Mouse (Mus musculus): ENCODE measurements at regions not wholly inside any gene's neighbourhood (a gene's known extent, or its start where the extent isn't known, plus 50 kb on each side); places are given as distances from the start of the nearest gene placed in this dataset.

DNA sequence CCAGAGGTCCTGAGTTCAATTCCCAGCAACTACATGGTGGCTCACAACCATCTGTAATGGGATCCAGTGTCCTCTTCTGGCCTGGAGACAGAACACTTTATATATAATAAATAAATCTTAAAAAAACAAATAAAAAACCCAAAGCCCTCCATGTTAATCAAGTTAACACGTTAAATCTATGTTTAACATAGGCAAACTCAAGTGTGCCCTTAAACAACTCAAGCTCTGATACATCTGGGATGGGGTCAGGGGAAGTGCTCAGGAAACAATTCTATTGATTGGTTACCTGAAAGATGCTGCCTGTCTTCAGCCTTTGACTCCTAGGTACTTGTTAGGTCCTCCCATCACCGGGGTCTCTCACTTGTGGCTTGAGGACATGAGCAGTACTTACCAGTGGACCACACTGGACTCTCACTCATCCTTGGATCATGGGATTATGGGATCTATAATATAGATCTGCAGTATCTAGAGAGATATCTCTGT lies 89.1 kb upstream of the Cpm start:
- 74% methylated on average over 2 of the region's 2 CpGs for WGBS (ENCODE audit: insufficient replicate concordance)
- H3K9ac ChIP-seq (replicated peaks) = no peak overlapping the region

DNA sequence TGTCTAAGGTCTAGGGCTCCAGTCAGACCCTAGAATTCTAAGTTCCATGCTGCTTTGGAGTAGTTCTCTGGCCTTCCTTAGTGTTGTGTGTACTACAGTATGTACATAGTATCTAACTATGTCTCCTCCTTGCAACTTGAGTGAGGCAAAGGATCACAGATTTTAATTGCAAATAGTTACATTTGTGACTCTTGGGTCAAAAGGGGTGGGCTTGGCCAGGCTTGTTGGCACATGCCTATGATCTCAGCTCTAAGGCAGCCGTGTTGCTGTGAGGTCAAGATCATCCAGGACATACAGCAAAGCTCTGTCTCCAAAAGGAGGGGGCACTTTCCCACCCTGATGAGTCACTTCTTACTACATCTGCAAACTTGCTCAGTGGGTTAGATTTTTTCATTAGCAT lies 89.8 kb upstream of the Cpm start:
- TF ChIP-seq CTCF (IDR thresholded peaks at IDR 0.05; ENCODE audit: low read depth) = no peak
- no peak for TF ChIP-seq EP300 (IDR thresholded peaks at IDR 0.05; ENCODE audit: low read depth)
- Histone ChIP-seq H3K4me1 (ENCODE audit: insufficient read depth) (no peaks in the 10 kb centered on the region), H3K27me3 (ENCODE audit: insufficient read depth, low read length) (no peaks in the 10 kb centered on the region), H3K4me3 (ENCODE audit: low read depth, low read length) (no peak overlapping the region), H3K9me3 (ENCODE audit: low read length) (no peaks in the 10 kb centered on the region), H3K27ac (ENCODE audit: low read depth) (no peak overlapping the region), H3K9ac (replicated peaks) (no peak overlapping the region), H3K36me3 (replicated peaks; ENCODE audit: insufficient read depth, low read length) (no peaks in the 10 kb centered on the region), H3K4me2 (ENCODE audit: low read depth, low read length) (no peak overlapping the region)
- ATAC-seq (no peak), DNase-seq (no peak)
- 75% methylated on average over 1 of the region's 1 CpGs for WGBS (ENCODE audit: insufficient replicate concordance)

More for the DNA sequence above, 89.1 kb upstream of the Cpm start:
- DNase-seq (no peak), ATAC-seq (no peak)
- Histone ChIP-seq H3K36me3 (replicated peaks; ENCODE audit: insufficient read depth, low read length) (no peaks in the 10 kb centered on the region), H3K4me1 (ENCODE audit: insufficient read depth) (no peaks in the 10 kb centered on the region), H3K27ac (ENCODE audit: low read depth) (no peak overlapping the region), H3K4me3 (ENCODE audit: low read depth, low read length) (no peak overlapping the region), H3K27me3 (ENCODE audit: insufficient read depth, low read length) (no peaks in the 10 kb centered on the region), H3K9me3 (ENCODE audit: low read length) (no peaks in the 10 kb centered on the region), H3K4me2 (ENCODE audit: low read depth, low read length) (no peak overlapping the region)
- TF ChIP-seq EP300 (IDR thresholded peaks at IDR 0.05; ENCODE audit: low read depth) (no peak), CTCF (IDR thresholded peaks at IDR 0.05; ENCODE audit: low read depth) (no peak)

DNA sequence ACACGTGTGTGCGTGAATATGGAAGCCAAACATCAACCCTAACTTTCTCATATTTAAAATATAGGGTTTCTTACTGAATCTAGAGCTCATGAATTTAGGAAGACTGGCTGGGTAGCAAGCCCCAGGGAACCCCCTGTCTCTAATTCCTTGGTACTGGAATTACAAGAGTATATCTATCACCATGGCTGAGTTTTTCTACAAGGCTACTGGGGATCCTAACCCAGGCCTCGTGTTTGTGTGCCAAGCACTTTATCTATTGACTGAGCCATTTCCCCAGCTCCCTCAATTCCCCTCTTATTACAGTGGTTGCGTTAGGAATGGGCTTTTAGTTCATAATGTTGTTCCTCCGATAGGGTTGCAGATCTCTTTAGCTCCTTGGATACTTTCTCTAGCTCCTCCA lies 90.6 kb upstream of the Cpm start:
- TF ChIP-seq EP300 (IDR thresholded peaks at IDR 0.05; ENCODE audit: low read depth) (no peak), CTCF (IDR thresholded peaks at IDR 0.05; ENCODE audit: low read depth) (no peak)
- Histone ChIP-seq H3K9me3 (ENCODE audit: low read length) (no peaks in the 10 kb centered on the region), H3K4me3 (ENCODE audit: low read depth, low read length) (no peak overlapping the region), H3K4me2 (ENCODE audit: low read depth, low read length) (no peak overlapping the region), H3K36me3 (replicated peaks; ENCODE audit: insufficient read depth, low read length) (no peaks in the 10 kb centered on the region), H3K4me1 (ENCODE audit: insufficient read depth) (no peaks in the 10 kb centered on the region), H3K27ac (ENCODE audit: low read depth) (no peak overlapping the region), H3K27me3 (ENCODE audit: insufficient read depth, low read length) (no peaks in the 10 kb centered on the region), H3K9ac (replicated peaks) (no peak overlapping the region)
- no peak for DNase-seq
- no peak for ATAC-seq
- WGBS (ENCODE audit: insufficient replicate concordance) = 76% methylated on average over 5 of the region's 5 CpGs

DNA sequence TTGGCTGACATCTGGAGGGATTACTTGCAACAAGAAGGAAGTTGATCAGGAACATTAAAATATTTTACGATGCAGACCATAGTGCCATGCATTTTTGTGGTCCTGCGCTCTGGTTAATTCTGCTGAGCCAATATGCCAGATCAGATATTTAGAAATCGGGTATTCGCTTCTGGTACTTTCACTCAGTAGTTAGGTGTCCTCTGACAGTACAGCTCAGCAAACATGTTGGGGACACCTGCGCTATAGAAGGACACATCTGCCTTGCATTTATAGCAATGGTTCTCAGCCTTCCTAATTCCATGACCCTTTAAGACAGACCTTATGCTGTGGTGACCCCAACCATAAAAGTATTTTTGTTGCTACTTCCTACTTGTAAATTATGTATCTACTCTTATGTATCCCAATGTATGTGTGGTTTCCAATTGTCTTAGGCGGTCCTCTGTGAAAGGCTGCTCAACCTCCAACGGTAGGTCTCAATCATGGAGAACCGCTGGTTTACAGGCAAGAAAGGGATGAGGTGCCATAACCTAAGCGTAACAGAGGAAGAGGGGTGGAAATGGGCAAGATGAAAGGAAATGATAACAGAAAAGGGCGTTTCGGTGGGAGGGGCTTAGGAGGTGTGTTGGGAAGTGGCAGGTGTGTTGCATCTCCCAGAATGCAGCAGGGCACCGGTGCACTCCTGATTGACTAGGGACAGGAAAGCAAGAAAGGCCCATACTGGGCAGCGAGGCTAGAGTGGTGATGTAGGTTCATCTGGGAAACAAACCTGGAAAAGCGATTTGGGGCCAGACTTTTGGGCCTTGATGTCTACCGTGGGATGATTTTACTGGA lies 92.3 kb upstream of the Cpm start:
- Histone ChIP-seq H3K4me1 (ENCODE audit: insufficient read depth) (no peaks in the 10 kb centered on the region), H3K36me3 (replicated peaks; ENCODE audit: insufficient read depth, low read length) (no peaks in the 10 kb centered on the region), H3K27me3 (ENCODE audit: insufficient read depth, low read length) (no peaks in the 10 kb centered on the region), H3K9ac (replicated peaks) (no peak overlapping the region), H3K4me2 (ENCODE audit: low read depth, low read length) (no peak overlapping the region), H3K4me3 (ENCODE audit: low read depth, low read length) (no peak overlapping the region), H3K9me3 (ENCODE audit: low read length) (no peaks in the 10 kb centered on the region), H3K27ac (ENCODE audit: low read depth) (no peak overlapping the region)
- ATAC-seq (no peak), DNase-seq (no peak)
- WGBS (ENCODE audit: insufficient replicate concordance) = 87% methylated on average over 15 of the region's 15 CpGs
- TF ChIP-seq EP300 (IDR thresholded peaks at IDR 0.05; ENCODE audit: low read depth) = no peak
- TF ChIP-seq CTCF (IDR thresholded peaks at IDR 0.05; ENCODE audit: low read depth) = no peak

DNA sequence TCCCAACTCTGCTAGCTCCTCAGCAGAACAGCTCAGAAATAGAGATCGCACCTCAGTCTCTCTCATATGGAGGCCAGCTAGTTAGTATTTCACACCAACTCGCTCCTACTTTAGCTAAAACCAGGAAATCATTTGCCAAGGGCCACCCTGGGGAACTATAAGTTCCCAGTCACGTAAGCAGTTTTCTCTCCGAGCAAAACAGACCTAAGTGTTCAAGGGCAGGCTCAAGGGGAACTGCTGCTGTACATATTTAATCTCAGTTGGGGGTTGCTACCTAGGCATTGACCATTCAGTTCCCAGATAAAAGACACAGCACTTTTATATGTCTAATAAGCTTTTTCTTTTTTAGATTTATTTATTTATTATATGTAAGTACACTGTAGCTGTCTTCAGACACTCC lies 93.5 kb upstream of the Cpm start:
- WGBS (ENCODE audit: insufficient replicate concordance) = 80% methylated on average over 4 of the region's 4 CpGs

DNA sequence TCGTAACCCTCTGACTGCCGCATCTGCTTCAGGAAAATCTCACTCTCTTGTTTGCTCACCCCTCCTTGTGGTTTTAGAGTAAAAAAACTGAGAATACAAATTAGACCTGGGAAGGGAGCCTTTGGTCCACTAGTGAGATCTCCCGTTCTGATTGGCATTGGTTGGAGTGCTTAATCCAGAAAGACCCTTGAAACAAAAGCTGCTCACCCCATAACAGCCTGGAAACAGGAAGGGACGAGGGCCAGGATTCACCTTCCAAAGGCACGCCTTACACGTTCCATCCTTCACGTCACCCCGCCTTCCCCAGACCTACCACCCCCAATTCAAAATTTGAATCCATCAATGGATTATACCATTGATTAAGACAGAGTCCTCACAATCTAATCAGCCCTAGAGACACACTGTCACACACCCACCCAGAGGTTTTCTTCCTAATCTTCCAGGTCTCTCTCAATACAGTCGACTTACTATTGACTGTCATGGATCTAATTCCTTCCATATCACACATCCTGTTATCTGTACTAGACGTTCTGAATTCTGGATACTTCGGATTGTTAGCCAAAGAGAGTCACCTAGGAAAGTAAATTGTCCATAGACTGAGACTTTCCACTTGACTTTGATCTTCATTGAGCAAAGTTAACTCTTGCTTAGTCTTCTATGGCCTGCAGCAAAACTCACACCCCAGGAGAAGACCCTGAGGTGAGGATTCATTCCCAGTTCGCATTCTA lies 94.1 kb upstream of the Cpm start:
- Histone ChIP-seq H3K4me2 (ENCODE audit: low read depth, low read length) (no peak overlapping the region), H3K4me1 (ENCODE audit: insufficient read depth) (no peaks in the 10 kb centered on the region), H3K27ac (ENCODE audit: low read depth) (no peak overlapping the region), H3K9me3 (ENCODE audit: low read length) (no peaks in the 10 kb centered on the region), H3K9ac (replicated peaks) (no peak overlapping the region), H3K36me3 (replicated peaks; ENCODE audit: insufficient read depth, low read length) (no peaks in the 10 kb centered on the region), H3K4me3 (ENCODE audit: low read depth, low read length) (no peak overlapping the region), H3K27me3 (ENCODE audit: insufficient read depth, low read length) (no peaks in the 10 kb centered on the region)
- 76% methylated on average over 12 of the region's 12 CpGs for WGBS (ENCODE audit: insufficient replicate concordance)
- ATAC-seq (no peak), DNase-seq (no peak)
- TF ChIP-seq CTCF (IDR thresholded peaks at IDR 0.05; ENCODE audit: low read depth) (no peak), EP300 (IDR thresholded peaks at IDR 0.05; ENCODE audit: low read depth) (no peak)

More for the DNA sequence above, 93.5 kb upstream of the Cpm start:
- Histone ChIP-seq H3K9ac (replicated peaks) (no peak overlapping the region), H3K27ac (ENCODE audit: low read depth) (no peak overlapping the region), H3K36me3 (replicated peaks; ENCODE audit: insufficient read depth, low read length) (no peaks in the 10 kb centered on the region), H3K27me3 (ENCODE audit: insufficient read depth, low read length) (no peaks in the 10 kb centered on the region), H3K4me2 (ENCODE audit: low read depth, low read length) (no peak overlapping the region), H3K4me1 (ENCODE audit: insufficient read depth) (no peaks in the 10 kb centered on the region), H3K4me3 (ENCODE audit: low read depth, low read length) (no peak overlapping the region), H3K9me3 (ENCODE audit: low read length) (no peaks in the 10 kb centered on the region)
- TF ChIP-seq CTCF (IDR thresholded peaks at IDR 0.05; ENCODE audit: low read depth) = no peak
- TF ChIP-seq EP300 (IDR thresholded peaks at IDR 0.05; ENCODE audit: low read depth) = no peak
- no peak for ATAC-seq
- DNase-seq = no peak
